Mouse (Mus musculus): Measurements from ENCODE around the gene Ticam1. TPM values are rescaled to one million over a fixed set of nuclear protein-coding genes. Genes with fewer than 3 reads are reported as not detected.
A peak's percentile ranks its signal among the peaks of the same experiment; 100 is the strongest.
"Not testable (repeated sequence)": the region's sequence is repeated elsewhere in the genome, so short reads cannot be mapped to it uniquely, and the experiment has no call there.

Ticam1 gene
- polyA plus RNA-seq, 1 experiment from 2014 or later = 1.5 TPM

- 62% methylated on average over 3 of the region's 3 CpGs for WGBS
Observed at GRCm38 (mm10) chr17:56261166-56261565, 15.4 kb downstream of the Ticam1 start.

GRCm38 (mm10) chr17:56259301-56260037, 17.1 kb downstream of the Ticam1 start:
- ATAC-seq = no peak
- Histone ChIP-seq H3K4me1 (ENCODE audit: control insufficient read depth, insufficient read depth, low read depth, low read length) (peaks cover 53% of the 10 kb centered on the region), H3K4me2 (ENCODE audit: low read length) (peak overlapping the region; percentile 21), H3K4me3 (ENCODE audit: low read length) (no peak overlapping the region), H3K9ac (ENCODE audit: low read depth, low read length) (no peak overlapping the region), H3K9me3 (ENCODE audit: control insufficient read depth, low read length) (no peaks in the 10 kb centered on the region), H3K27me3 (replicated peaks; ENCODE audit: control insufficient read depth, insufficient read depth, low read length) (no peaks in the 10 kb centered on the region), H3K27ac (ENCODE audit: low read depth, low read length) (no peak overlapping the region), H3K36me3 (ENCODE audit: control insufficient read depth, insufficient read depth, low read length) (peaks cover 18% of the 10 kb centered on the region)
- 89% methylated on average over 10 of the region's 10 CpGs for WGBS

More at GRCm38 (mm10) chr17:56261166-56261565, 15.4 kb downstream of the Ticam1 start:
- Histone ChIP-seq H3K4me1 (ENCODE audit: control insufficient read depth, insufficient read depth, low read depth, low read length) (peaks cover 46% of the 10 kb centered on the region), H3K4me3 (ENCODE audit: low read length) (no peak overlapping the region), H3K9me3 (ENCODE audit: control insufficient read depth, low read length) (no peaks in the 10 kb centered on the region), H3K36me3 (ENCODE audit: control insufficient read depth, insufficient read depth, low read length) (peaks cover 18% of the 10 kb centered on the region), H3K9ac (ENCODE audit: low read depth, low read length) (no peak overlapping the region), H3K27me3 (replicated peaks; ENCODE audit: control insufficient read depth, insufficient read depth, low read length) (no peaks in the 10 kb centered on the region), H3K27ac (ENCODE audit: low read depth, low read length) (no peak overlapping the region), H3K4me2 (ENCODE audit: low read length) (no peak overlapping the region)
- ATAC-seq = no peak

- not testable (repeated sequence) for H3K4me3 ChIP-seq (ENCODE audit: low read length); H3K4me2 ChIP-seq (ENCODE audit: low read length); H3K9me3 ChIP-seq (ENCODE audit: control insufficient read depth, low read length); H3K27ac ChIP-seq (ENCODE audit: low read depth, low read length); ATAC-seq; H3K27me3 ChIP-seq (replicated peaks; ENCODE audit: control insufficient read depth, insufficient read depth, low read length); H3K9ac ChIP-seq (ENCODE audit: low read depth, low read length)
- Histone ChIP-seq H3K36me3 (ENCODE audit: control insufficient read depth, insufficient read depth, low read length) (peaks cover 18% of the 10 kb centered on the region), H3K4me1 (ENCODE audit: control insufficient read depth, insufficient read depth, low read depth, low read length) (peaks cover 53% of the 10 kb centered on the region)
- 77% methylated on average over 2 of the region's 2 CpGs for WGBS
Observed at GRCm38 (mm10) chr17:56258812-56259211, 17.8 kb downstream of the Ticam1 start.

- H3K4me3 ChIP-seq (ENCODE audit: low read length); H3K27ac ChIP-seq (ENCODE audit: low read depth, low read length); H3K9me3 ChIP-seq (ENCODE audit: control insufficient read depth, low read length); H3K9ac ChIP-seq (ENCODE audit: low read depth, low read length); H3K27me3 ChIP-seq (replicated peaks; ENCODE audit: control insufficient read depth, insufficient read depth, low read length); ATAC-seq: not testable (repeated sequence)
- WGBS = 97% methylated on average over 19 of the region's 19 CpGs
- Histone ChIP-seq H3K4me2 (ENCODE audit: low read length) (peak overlapping the region; percentile 93; the same call in 1 of the 2 replicates), H3K4me1 (ENCODE audit: control insufficient read depth, insufficient read depth, low read depth, low read length) (peaks cover 53% of the 10 kb centered on the region), H3K36me3 (ENCODE audit: control insufficient read depth, insufficient read depth, low read length) (peaks cover 18% of the 10 kb centered on the region)
Observed at GRCm38 (mm10) chr17:56258269-56258668, 18.3 kb downstream of the Ticam1 start.

- Histone ChIP-seq H3K4me1 (ENCODE audit: control insufficient read depth, insufficient read depth, low read depth, low read length) (peaks cover 50% of the 10 kb centered on the region), H3K27me3 (replicated peaks; ENCODE audit: control insufficient read depth, insufficient read depth, low read length) (no peaks in the 10 kb centered on the region), H3K4me3 (ENCODE audit: low read length) (peak overlapping the region; percentile 64), H3K4me2 (ENCODE audit: low read length) (peak overlapping the region; percentile 93), H3K9me3 (ENCODE audit: control insufficient read depth, low read length) (no peaks in the 10 kb centered on the region), H3K27ac (ENCODE audit: low read depth, low read length) (peak overlapping the region; percentile 83), H3K36me3 (ENCODE audit: control insufficient read depth, insufficient read depth, low read length) (peaks cover 18% of the 10 kb centered on the region), H3K9ac (ENCODE audit: low read depth, low read length) (peak overlapping the region; percentile 79)
- 10% methylated on average over 52 of the region's 58 CpGs for WGBS
- no peak for ATAC-seq
Observed at GRCm38 (mm10) chr17:56257181-56257894, 19.2 kb downstream of the Ticam1 start.

GRCm38 (mm10) chr17:56256239-56256881, 20.2 kb downstream of the Ticam1 start, which contains the start of gene Fem1a:
Gene Fem1a, plus strand, starts transcription at chr17:56256810.
- peak within 1 kb of the TSS; percentile 95 for H3K27ac ChIP-seq (ENCODE audit: low read depth, low read length)
- peak; percentile 93 for ATAC-seq
- peaks cover 14% of the 10 kb centered on the region; the same call in 1 of the 2 replicates for H3K36me3 ChIP-seq (ENCODE audit: control insufficient read depth, insufficient read depth, low read length)
- no peaks in the 10 kb centered on the region for H3K9me3 ChIP-seq (ENCODE audit: control insufficient read depth, low read length)
- WGBS = 0% methylated on average over 28 of the region's 28 CpGs
- peaks cover 44% of the 10 kb centered on the region for H3K4me1 ChIP-seq (ENCODE audit: control insufficient read depth, insufficient read depth, low read depth, low read length)
- H3K4me3 ChIP-seq (ENCODE audit: low read length) = peak within 1 kb of the TSS; percentile 64
- no peaks in the 10 kb centered on the region for H3K27me3 ChIP-seq (replicated peaks; ENCODE audit: control insufficient read depth, insufficient read depth, low read length)
- peak within 1 kb of the TSS; percentile 93 for H3K4me2 ChIP-seq (ENCODE audit: low read length)
- peak within 1 kb of the TSS; percentile 79 for H3K9ac ChIP-seq (ENCODE audit: low read depth, low read length)

GRCm38 (mm10) chr17:56255863-56256238, 20.7 kb downstream of the Ticam1 start:
- peak; percentile 90 for ATAC-seq
- Histone ChIP-seq H3K4me1 (ENCODE audit: control insufficient read depth, insufficient read depth, low read depth, low read length) (peaks cover 44% of the 10 kb centered on the region), H3K27ac (ENCODE audit: low read depth, low read length) (peak overlapping the region; percentile 95), H3K4me3 (ENCODE audit: low read length) (peak overlapping the region; percentile 64), H3K9me3 (ENCODE audit: control insufficient read depth, low read length) (no peaks in the 10 kb centered on the region), H3K9ac (ENCODE audit: low read depth, low read length) (peak overlapping the region; percentile 69), H3K4me2 (ENCODE audit: low read length) (peak overlapping the region; percentile 74), H3K27me3 (replicated peaks; ENCODE audit: control insufficient read depth, insufficient read depth, low read length) (no peaks in the 10 kb centered on the region), H3K36me3 (ENCODE audit: control insufficient read depth, insufficient read depth, low read length) (peaks cover 11% of the 10 kb centered on the region; the same call in 1 of the 2 replicates)
- under 1% methylated on average over 32 of the region's 32 CpGs for WGBS

- Histone ChIP-seq H3K36me3 (ENCODE audit: control insufficient read depth, insufficient read depth, low read length) (peaks cover 11% of the 10 kb centered on the region; the same call in 1 of the 2 replicates), H3K4me1 (ENCODE audit: control insufficient read depth, insufficient read depth, low read depth, low read length) (peaks cover 45% of the 10 kb centered on the region), H3K4me3 (ENCODE audit: low read length) (peak overlapping the region; percentile 64), H3K4me2 (ENCODE audit: low read length) (peak overlapping the region; percentile 46), H3K9ac (ENCODE audit: low read depth, low read length) (peak overlapping the region; percentile 40), H3K27ac (ENCODE audit: low read depth, low read length) (peak overlapping the region; percentile 95), H3K9me3 (ENCODE audit: control insufficient read depth, low read length) (no peaks in the 10 kb centered on the region), H3K27me3 (replicated peaks; ENCODE audit: control insufficient read depth, insufficient read depth, low read length) (no peaks in the 10 kb centered on the region)
- peak; percentile 5; the same call in 1 of the 2 replicates for ATAC-seq
- 13% methylated on average over 9 of the region's 9 CpGs for WGBS
Observed at GRCm38 (mm10) chr17:56255429-56255828, 21.2 kb downstream of the Ticam1 start.
